Mouse (Mus musculus): ENCODE data around the gene Plin1.

DNA sequence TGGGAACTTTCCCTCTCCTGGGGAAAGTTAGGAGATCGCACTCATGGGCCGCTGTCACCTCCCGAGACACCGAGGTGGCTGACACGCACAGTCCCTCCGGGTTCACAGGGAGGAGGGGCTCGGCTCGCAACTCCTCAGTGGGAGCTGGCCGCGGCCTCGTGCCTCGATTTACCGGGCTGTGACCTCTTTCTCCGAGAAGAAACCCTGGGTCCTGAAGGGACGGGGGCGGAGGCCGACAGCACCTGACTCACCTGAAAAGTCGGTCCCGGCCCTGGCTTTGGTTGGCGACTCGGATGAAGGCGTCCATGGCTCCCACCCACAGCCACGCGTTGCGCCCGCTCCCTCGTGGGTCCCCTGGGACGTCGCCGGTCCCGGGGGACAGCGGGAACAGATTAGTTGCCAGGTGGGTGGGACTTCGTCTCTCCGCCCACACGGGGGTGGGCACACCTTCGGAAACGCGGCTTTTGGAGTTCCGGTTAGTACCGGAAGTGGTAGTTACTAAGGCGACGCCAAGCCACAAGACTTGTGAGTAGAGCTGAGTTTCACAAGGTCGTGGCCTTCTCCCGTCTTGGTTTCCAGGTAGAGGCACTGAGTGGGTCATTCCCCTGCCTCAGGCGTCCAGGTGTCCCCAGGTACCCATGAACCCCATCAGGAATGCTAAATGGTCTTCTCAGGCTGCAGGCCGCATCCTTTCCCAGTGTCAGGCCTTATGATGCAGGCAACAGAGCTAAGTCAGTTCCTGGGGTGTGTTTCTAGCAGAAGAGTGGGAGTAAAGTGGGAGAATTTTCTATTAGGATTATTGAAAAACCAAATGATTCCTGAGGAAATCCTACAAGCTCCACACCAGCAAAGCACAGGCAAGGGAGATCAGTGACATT lies 10.2 kb upstream of the Plin1 start, which contains the start of the genes Pex11a and Wdr93:
- TF ChIP-seq CTCF (IDR thresholded peaks at IDR 0.05; ENCODE audit: control insufficient read depth, insufficient read depth, low read length) = no peak
- TF ChIP-seq POLR2A (IDR thresholded peaks at IDR 0.05; ENCODE audit: borderline replicate concordance, control insufficient read depth, low read depth, low read length) = no peak

Measured in bone marrow, adult 2 months (tissue).